Mouse (Mus musculus) stomach, postnatal 0 days (tissue): ENCODE measurements around the gene Vsig10.

Source experiments
- CTCF ChIP-seq: IDR thresholded peaks from 2 replicates; pipeline ENCODE4 v1.5.1; 2016; ENCODE audit warnings: antibody characterized with exemption, low read depth, mild to moderate bottlenecking, moderate library complexity
- EP300 ChIP-seq: optimal IDR thresholded peaks from 2 replicates; pipeline ENCODE3; 2016; ENCODE audit warnings: antibody characterized with exemption

DNA sequence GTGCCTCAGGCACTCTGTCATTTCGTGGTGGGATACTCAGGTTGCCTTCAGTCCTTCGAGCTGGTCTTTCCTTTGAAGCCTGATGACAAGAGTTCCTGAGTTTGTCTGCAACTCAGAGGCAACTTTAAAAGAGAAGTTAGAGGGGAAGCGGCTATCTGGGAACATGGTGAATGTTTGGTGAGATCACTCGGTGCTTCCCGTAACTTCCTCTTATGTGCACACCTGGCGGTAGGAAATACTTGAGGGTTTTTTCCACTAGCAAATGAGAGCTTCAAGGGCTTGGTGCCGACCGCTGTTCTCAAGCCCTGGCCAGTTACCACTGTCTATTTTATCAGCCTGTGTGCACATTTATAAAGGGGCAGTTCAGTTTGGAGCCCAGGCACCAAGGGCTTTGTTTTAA lies 35.2 kb downstream of the Vsig10 start:
- TF ChIP-seq CTCF, result no peak
- no peak for TF ChIP-seq EP300
